Mouse (Mus musculus): ENCODE measurements around the gene Ctbp1. TPM values are rescaled to one million over a fixed set of nuclear protein-coding genes. Genes with fewer than 3 reads are reported as not detected.
A peak's percentile ranks its signal among the peaks of the same experiment; 100 is the strongest.

The Ctbp1 gene
- polyA plus RNA-seq, 1 experiment from 2014 or later, result 157 TPM

DNA sequence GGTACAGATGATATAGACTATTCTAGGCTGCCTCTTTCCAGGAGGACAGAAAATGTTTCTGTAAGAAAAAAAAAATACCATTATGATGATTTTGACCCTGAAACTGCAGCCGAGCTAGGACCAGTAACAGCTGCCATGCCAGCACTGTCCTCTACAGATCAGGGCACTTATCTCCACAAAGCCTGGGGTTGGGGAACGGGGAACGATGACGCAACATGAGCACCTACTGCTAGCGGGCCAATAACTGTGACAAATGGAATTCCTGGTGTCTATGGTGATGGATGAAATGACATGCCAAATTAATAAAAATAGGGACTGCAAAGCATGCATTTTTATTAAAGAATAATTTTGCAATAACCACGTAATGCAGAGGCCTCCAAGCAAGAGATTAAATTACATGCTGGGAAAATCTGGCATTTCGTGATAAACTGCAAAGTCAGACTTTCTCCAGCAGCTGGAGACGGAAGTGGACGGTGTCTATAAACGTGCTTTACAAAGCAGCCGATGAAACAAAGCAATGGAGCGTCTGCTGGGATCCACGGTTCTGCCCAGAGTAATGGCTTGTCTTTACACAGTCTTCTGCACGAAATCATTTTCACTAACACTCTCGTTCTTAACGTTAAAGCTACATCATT is 19.1 kb upstream of the Ctbp1 start:
- DNase-seq (ENCODE audit: low spot score) (no peak), ATAC-seq (ENCODE audit: low FRiP score, low TSS enrichment) (no peak)
- Histone ChIP-seq H3K27me3 (ENCODE audit: control insufficient read depth, insufficient read depth, low read length) (no peaks in the 10 kb centered on the region), H3K4me1 (replicated peaks; ENCODE audit: control insufficient read depth, insufficient read depth) (no peaks in the 10 kb centered on the region), H3K27ac (replicated peaks) (no peak overlapping the region), H3K36me3 (ENCODE audit: control insufficient read depth, insufficient read depth, low read length) (no peaks in the 10 kb centered on the region), H3K4me2 (replicated peaks; ENCODE audit: low read depth) (no peak overlapping the region), H3K9me3 (ENCODE audit: control insufficient read depth, low read length) (no peaks in the 10 kb centered on the region), H3K4me3 (ENCODE audit: low read depth, low read length) (no peak overlapping the region), H3K9ac (ENCODE audit: low read length) (no peak overlapping the region)
- WGBS, result 36% methylated on average over 16 of the region's 16 CpGs
- TF ChIP-seq EP300 (optimal IDR thresholded peaks at IDR 0.05), result no peak
- TF ChIP-seq CTCF (IDR thresholded peaks at IDR 0.05; ENCODE audit: low read depth), result no peak

DNA sequence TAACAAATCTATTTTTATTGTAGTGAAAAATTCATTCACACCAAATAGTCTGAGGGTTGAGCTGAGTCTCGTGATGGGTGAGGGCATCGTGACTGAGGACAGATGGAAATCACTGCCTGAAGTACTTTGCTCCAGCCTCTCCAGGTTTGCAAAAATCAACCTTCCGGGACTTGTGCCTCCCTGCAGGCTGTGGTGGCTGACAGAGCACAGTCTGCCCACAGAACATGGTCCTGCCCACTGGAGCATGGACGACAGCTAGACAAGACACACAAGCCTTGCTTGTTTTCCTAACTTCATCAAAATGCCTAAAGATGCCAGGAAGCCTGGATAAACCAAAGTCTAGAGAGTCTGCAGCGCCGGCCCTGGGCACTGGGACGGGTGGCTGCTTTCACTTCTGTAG is 9.2 kb upstream of the Ctbp1 start:
- DNase-seq (ENCODE audit: low spot score) (no peak), ATAC-seq (ENCODE audit: low FRiP score, low TSS enrichment) (no peak)
- Histone ChIP-seq H3K9ac (ENCODE audit: low read length) (no peak overlapping the region), H3K36me3 (ENCODE audit: control insufficient read depth, insufficient read depth, low read length) (no peaks in the 10 kb centered on the region), H3K4me2 (replicated peaks; ENCODE audit: low read depth) (no peak overlapping the region), H3K27ac (replicated peaks) (no peak overlapping the region), H3K4me3 (ENCODE audit: low read depth, low read length) (no peak overlapping the region), H3K4me1 (replicated peaks; ENCODE audit: control insufficient read depth, insufficient read depth) (no peaks in the 10 kb centered on the region), H3K27me3 (ENCODE audit: control insufficient read depth, insufficient read depth, low read length) (no peaks in the 10 kb centered on the region), H3K9me3 (ENCODE audit: control insufficient read depth, low read length) (no peaks in the 10 kb centered on the region)
- 66% methylated on average over 7 of the region's 7 CpGs for WGBS
- no peak for TF ChIP-seq EP300 (optimal IDR thresholded peaks at IDR 0.05)
- TF ChIP-seq CTCF (IDR thresholded peaks at IDR 0.05; ENCODE audit: low read depth), result no peak

DNA sequence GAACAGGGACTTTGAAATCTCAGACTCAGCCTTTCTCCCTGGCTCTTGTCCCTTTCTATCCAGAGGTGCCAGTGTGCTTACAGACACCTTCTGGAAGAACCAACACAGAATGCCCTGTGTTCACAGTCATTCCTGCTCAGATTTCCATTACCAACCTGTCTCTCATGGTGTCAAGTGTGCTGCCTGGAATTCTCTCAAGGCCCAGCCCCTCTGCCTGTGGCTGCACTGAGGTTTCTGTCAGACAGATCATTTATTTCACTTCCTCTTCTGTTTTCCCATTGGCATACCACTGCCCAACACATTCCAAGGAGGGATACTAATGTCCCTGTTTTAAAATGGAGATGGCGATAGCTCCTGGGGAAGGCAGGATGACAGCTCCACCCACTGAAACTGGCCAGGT is 6.6 kb upstream of the Ctbp1 start:
- TF ChIP-seq EP300 (optimal IDR thresholded peaks at IDR 0.05) (no peak), CTCF (IDR thresholded peaks at IDR 0.05; ENCODE audit: low read depth) (no peak)
- H3K4me3 ChIP-seq (ENCODE audit: low read depth, low read length), result no peak overlapping the region
- DNase-seq (ENCODE audit: low spot score) (no peak), ATAC-seq (ENCODE audit: low FRiP score, low TSS enrichment) (no peak)
- no peaks in the 10 kb centered on the region for H3K27me3 ChIP-seq (ENCODE audit: control insufficient read depth, insufficient read depth, low read length)
- no peak overlapping the region for H3K4me2 ChIP-seq (replicated peaks; ENCODE audit: low read depth)
- WGBS, result 57% methylated on average over 1 of the region's 1 CpGs
- no peak overlapping the region for H3K9ac ChIP-seq (ENCODE audit: low read length)
- H3K9me3 ChIP-seq (ENCODE audit: control insufficient read depth, low read length), result no peaks in the 10 kb centered on the region
- no peaks in the 10 kb centered on the region for H3K36me3 ChIP-seq (ENCODE audit: control insufficient read depth, insufficient read depth, low read length)
- H3K4me1 ChIP-seq (replicated peaks; ENCODE audit: control insufficient read depth, insufficient read depth), result no peaks in the 10 kb centered on the region
- H3K27ac ChIP-seq (replicated peaks), result no peak overlapping the region

DNA sequence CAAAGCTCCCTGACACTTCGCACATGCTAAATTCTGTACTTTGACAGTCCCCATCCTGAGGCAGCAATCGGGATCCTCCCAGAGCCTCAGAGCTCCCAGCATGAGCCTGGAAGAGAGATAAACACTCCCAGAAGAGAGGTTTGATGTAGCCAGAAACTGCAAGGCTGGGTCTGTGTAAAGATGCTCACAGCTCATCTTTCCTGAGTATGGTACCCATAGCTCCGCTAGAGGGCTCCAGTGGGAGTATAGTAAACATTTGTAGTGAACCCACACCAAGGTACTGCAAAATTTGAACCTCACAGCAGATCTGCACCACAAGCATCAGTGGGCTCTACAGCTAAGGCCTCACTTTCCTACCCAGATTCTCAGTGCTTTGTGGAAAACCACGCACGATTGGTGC is 4.2 kb upstream of the Ctbp1 start:
- no peak for ATAC-seq (ENCODE audit: low FRiP score, low TSS enrichment)
- H3K4me3 ChIP-seq (ENCODE audit: low read depth, low read length), result no peak overlapping the region
- no peaks in the 10 kb centered on the region for H3K4me1 ChIP-seq (replicated peaks; ENCODE audit: control insufficient read depth, insufficient read depth)
- WGBS, result 48% methylated on average over 5 of the region's 5 CpGs
- TF ChIP-seq EP300 (optimal IDR thresholded peaks at IDR 0.05) (no peak), CTCF (IDR thresholded peaks at IDR 0.05; ENCODE audit: low read depth) (peak; percentile 55)
- no peaks in the 10 kb centered on the region for H3K9me3 ChIP-seq (ENCODE audit: control insufficient read depth, low read length)
- H3K36me3 ChIP-seq (ENCODE audit: control insufficient read depth, insufficient read depth, low read length), result no peaks in the 10 kb centered on the region
- no peaks in the 10 kb centered on the region for H3K27me3 ChIP-seq (ENCODE audit: control insufficient read depth, insufficient read depth, low read length)
- no peak for DNase-seq (ENCODE audit: low spot score)
- no peak overlapping the region for H3K4me2 ChIP-seq (replicated peaks; ENCODE audit: low read depth)
- no peak overlapping the region for H3K27ac ChIP-seq (replicated peaks)
- H3K9ac ChIP-seq (ENCODE audit: low read length), result no peak overlapping the region

DNA sequence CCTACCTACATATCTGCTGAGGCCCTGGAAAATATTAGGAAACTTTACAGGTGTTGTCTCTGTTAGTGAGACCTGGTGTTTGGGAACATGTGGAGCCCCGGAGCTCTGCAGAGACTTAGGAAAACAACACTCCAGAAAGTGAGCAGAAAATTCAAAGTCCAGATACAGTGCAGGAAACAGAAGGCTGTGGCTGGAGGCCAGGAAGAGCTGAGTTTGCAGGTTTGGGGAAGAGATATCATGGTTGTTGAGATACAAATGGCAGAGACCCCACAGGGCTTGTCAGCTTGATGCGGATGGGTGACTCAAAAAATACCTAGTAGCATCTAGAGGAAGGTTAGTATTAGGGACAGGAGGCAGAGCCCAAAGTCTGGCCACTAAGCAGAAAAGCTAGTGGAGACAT is 2.5 kb upstream of the Ctbp1 start:
- no peak overlapping the region for H3K4me2 ChIP-seq (replicated peaks; ENCODE audit: low read depth)
- 72% methylated on average over 2 of the region's 2 CpGs for WGBS
- H3K4me3 ChIP-seq (ENCODE audit: low read depth, low read length), result no peak overlapping the region
- H3K9ac ChIP-seq (ENCODE audit: low read length), result no peak overlapping the region
- H3K9me3 ChIP-seq (ENCODE audit: control insufficient read depth, low read length), result no peaks in the 10 kb centered on the region
- no peak overlapping the region for H3K27ac ChIP-seq (replicated peaks)
- no peaks in the 10 kb centered on the region for H3K27me3 ChIP-seq (ENCODE audit: control insufficient read depth, insufficient read depth, low read length)
- DNase-seq (ENCODE audit: low spot score) (no peak), ATAC-seq (ENCODE audit: low FRiP score, low TSS enrichment) (no peak)
- no peaks in the 10 kb centered on the region; the same call in 1 of the 2 replicates for H3K4me1 ChIP-seq (replicated peaks; ENCODE audit: control insufficient read depth, insufficient read depth)
- TF ChIP-seq EP300 (optimal IDR thresholded peaks at IDR 0.05), result no peak
- no peak for TF ChIP-seq CTCF (IDR thresholded peaks at IDR 0.05; ENCODE audit: low read depth)
- H3K36me3 ChIP-seq (ENCODE audit: control insufficient read depth, insufficient read depth, low read length), result no peaks in the 10 kb centered on the region

DNA sequence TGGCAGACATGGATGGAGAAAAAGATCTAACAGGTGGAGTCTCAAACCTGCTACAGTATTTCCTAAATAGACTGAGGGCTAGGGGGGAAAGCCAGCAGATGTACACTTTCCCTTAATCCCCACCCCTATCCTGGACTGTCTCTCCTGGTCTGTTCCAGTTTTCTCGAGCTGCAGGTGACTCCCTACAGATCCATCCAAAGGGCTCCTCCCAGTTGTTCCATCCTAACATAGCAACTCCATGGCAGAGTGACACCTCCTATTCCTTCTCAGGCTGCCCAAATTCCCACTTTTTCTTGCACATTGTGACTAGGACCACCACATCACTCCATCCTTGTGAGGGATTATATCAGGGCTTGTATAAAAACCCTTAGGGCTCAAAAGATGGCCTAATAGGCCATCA is 960 bp upstream of the Ctbp1 start:
- DNase-seq (ENCODE audit: low spot score), result no peak
- TF ChIP-seq CTCF (IDR thresholded peaks at IDR 0.05; ENCODE audit: low read depth) (no peak), EP300 (optimal IDR thresholded peaks at IDR 0.05) (no peak)
- no peak for ATAC-seq (ENCODE audit: low FRiP score, low TSS enrichment)
- Histone ChIP-seq H3K4me1 (replicated peaks; ENCODE audit: control insufficient read depth, insufficient read depth) (peaks cover 3% of the 10 kb centered on the region; the same call in 1 of the 2 replicates), H3K27ac (replicated peaks) (no peak overlapping the region), H3K4me3 (ENCODE audit: low read depth, low read length) (peak overlapping the region; percentile 79; the same call in 1 of the 2 replicates), H3K9me3 (ENCODE audit: control insufficient read depth, low read length) (no peaks in the 10 kb centered on the region), H3K9ac (ENCODE audit: low read length) (no peak overlapping the region), H3K27me3 (ENCODE audit: control insufficient read depth, insufficient read depth, low read length) (no peaks in the 10 kb centered on the region), H3K4me2 (replicated peaks; ENCODE audit: low read depth) (peak overlapping the region; percentile 64; the same call in 1 of the 2 replicates), H3K36me3 (ENCODE audit: control insufficient read depth, insufficient read depth, low read length) (no peaks in the 10 kb centered on the region)
- WGBS, result 43% methylated on average over 1 of the region's 1 CpGs
